Mouse (Mus musculus) intestine, embryonic 15.5 days (tissue): ENCODE results near the gene Emc3. TPM values are rescaled to one million over a fixed set of nuclear protein-coding genes. Genes with fewer than 3 reads are reported as not detected.

Experiments used
- ATAC-seq: fragments of 200-750 bp; cut with Nextera tagmentation; 2 replicates; pipeline ENCODE4 v1.8.0; 2017; ENCODE audit warnings: moderate TSS enrichment, moderate library complexity
- H3K27ac ChIP-seq: fragments of 300-500 bp; sonication (generic); 2 replicates; pipeline ENCODE4 v1.5.1; 2015; ENCODE audit warnings: mild to moderate bottlenecking, inconsistent platforms
- H3K27me3 ChIP-seq: fragments of 300-500 bp; sonication (generic); replicated peaks from 2 replicates; pipeline ENCODE4 v1.6.1; 2015; ENCODE audit warnings: inconsistent platforms
- H3K36me3 ChIP-seq: fragments of 300-500 bp; sonication (generic); 2 replicates; pipeline ENCODE4 v1.6.1; 2015; ENCODE audit warnings: inconsistent platforms
- H3K4me1 ChIP-seq: fragments of 300-500 bp; sonication (generic); replicated peaks from 2 replicates; pipeline ENCODE4 v1.6.1; 2015; ENCODE audit warnings: inconsistent platforms
- H3K4me2 ChIP-seq: fragments of 300-500 bp; sonication (generic); replicated peaks from 2 replicates; pipeline ENCODE4 v1.6.1; 2015; ENCODE audit warnings: mild to moderate bottlenecking, inconsistent platforms
- H3K4me3 ChIP-seq: fragments of 300-500 bp; sonication (generic); replicated peaks from 2 replicates; pipeline ENCODE4 v1.5.1; 2015; ENCODE audit warnings: inconsistent platforms
- H3K9ac ChIP-seq: fragments of 300-500 bp; sonication (generic); 2 replicates; pipeline ENCODE4 v1.6.1; 2015; ENCODE audit warnings: inconsistent platforms
- H3K9me3 ChIP-seq: fragments of 300-500 bp; sonication (generic); 2 replicates; pipeline ENCODE4 v1.6.1; 2016; ENCODE audit warnings: inconsistent platforms
- WGBS: fragments of 180-500 bp; shearing (Covaris S2); methylation state at CpG from one replicate; pipeline ENCODE4 v1.1.7; 2015; 5-methylcytosine and 5-hydroxymethylcytosine counted together
- polyA plus RNA-seq: library from polyadenylated mRNA; unstranded; fragments of >200 nt; fragmentation: Nextera tagmentation; extraction: Ambion mirVana; gene quantifications from 2 replicates; pipeline ENCODE4 v1.2.1, GENCODE M21; 2015

The Emc3 gene
- polyA plus RNA-seq, 1 experiment from 2014 or later = 88.3 TPM

- no peak for ATAC-seq
- 76% methylated on average over 24 of the region's 24 CpGs for WGBS
- peaks cover 13% of the 10 kb centered on the region for H3K4me1 ChIP-seq
- H3K9ac ChIP-seq = no peak overlapping the region
- H3K27ac ChIP-seq = no peak overlapping the region
- no peaks in the 10 kb centered on the region for H3K9me3 ChIP-seq
- no peak overlapping the region for H3K4me3 ChIP-seq
- peaks cover 22% of the 10 kb centered on the region for H3K27me3 ChIP-seq
- H3K36me3 ChIP-seq = peaks cover 10% of the 10 kb centered on the region; the same call in 1 of the 2 replicates
- no peak overlapping the region for H3K4me2 ChIP-seq
These were observed 39.2 kb downstream of the Emc3 start for GRCm38 (mm10) chr6:113492101-113492864.

DNA sequence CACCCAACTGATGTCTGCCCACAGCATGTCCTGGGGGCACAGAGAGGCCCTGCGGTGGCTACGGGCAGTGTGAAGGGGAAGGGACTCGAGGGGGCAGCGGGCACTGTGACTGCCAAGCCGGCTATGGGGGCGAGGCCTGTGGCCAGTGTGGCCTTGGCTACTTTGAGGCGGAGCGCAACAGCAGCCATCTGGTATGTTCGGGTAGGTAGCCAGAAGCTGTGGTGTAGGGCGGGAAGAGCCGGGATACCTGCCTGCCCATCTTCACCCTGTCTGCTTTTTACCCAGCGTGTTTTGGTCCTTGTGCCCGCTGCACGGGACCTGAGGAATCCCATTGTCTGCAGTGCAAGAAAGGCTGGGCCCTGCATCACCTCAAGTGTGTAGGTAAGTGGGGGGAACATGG is 42.0 kb downstream of the Emc3 start:
- H3K27ac ChIP-seq = no peak overlapping the region

DNA sequence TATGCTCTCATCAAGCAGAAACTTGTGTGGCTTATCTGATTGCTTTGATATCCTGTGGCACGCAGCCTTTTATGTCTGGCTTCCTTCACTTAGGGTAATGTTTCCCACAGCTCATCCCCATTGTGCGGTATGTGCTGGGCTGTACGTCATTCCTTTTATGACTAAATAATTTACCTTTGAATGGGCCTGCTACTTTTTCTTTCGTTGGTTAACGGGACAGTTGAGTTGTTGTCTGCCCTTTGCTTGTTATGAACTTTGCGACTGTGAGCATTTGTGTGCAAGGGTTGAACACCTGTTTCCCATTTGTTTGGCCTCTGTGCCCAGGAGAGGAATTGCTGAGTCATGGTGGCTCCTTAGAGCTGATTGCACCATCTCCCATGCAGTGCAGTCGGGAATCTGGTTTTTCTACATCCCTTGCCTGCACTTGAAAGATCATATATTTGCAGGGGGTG is 44.3 kb downstream of the Emc3 start:
- Histone ChIP-seq H3K27ac (no peak overlapping the region), H3K9ac (no peak overlapping the region), H3K27me3 (peaks cover 6% of the 10 kb centered on the region; the same call in 1 of the 2 replicates), H3K9me3 (no peaks in the 10 kb centered on the region), H3K4me2 (no peak overlapping the region), H3K36me3 (peaks cover 10% of the 10 kb centered on the region; the same call in 1 of the 2 replicates), H3K4me3 (no peak overlapping the region), H3K4me1 (peaks cover 22% of the 10 kb centered on the region)
- 46% methylated on average over 7 of the region's 7 CpGs for WGBS
- ATAC-seq = 0 out of 2 replicates have a peak, but pooled peaks have one; percentile 15

More for the DNA sequence above, 42.0 kb downstream of the Emc3 start:
- H3K9ac ChIP-seq = no peak overlapping the region
- peaks cover 10% of the 10 kb centered on the region; the same call in 1 of the 2 replicates for H3K36me3 ChIP-seq
- no peak overlapping the region for H3K4me2 ChIP-seq
- 95% methylated on average over 14 of the region's 14 CpGs for WGBS
- H3K4me3 ChIP-seq = no peak overlapping the region
- no peak for ATAC-seq
- no peaks in the 10 kb centered on the region for H3K9me3 ChIP-seq
- H3K4me1 ChIP-seq = peaks cover 7% of the 10 kb centered on the region; the same call in 1 of the 2 replicates
- no peaks in the 10 kb centered on the region for H3K27me3 ChIP-seq

GRCm38 (mm10) chr6:113483729-113484128 is 47.7 kb downstream of the Emc3 start:
- no peaks in the 10 kb centered on the region for H3K9me3 ChIP-seq
- peak overlapping the region; percentile 87 for H3K4me2 ChIP-seq
- H3K27ac ChIP-seq = peak overlapping the region; percentile 52
- H3K9ac ChIP-seq = peak overlapping the region; percentile 55
- H3K4me1 ChIP-seq = peaks cover 23% of the 10 kb centered on the region
- peak overlapping the region; percentile 58 for H3K4me3 ChIP-seq
- H3K36me3 ChIP-seq = no peaks in the 10 kb centered on the region
- H3K27me3 ChIP-seq = peaks cover 24% of the 10 kb centered on the region
- 7% methylated on average over 10 of the region's 10 CpGs for WGBS
- ATAC-seq = peak; percentile 24

GRCm38 (mm10) chr6:113483100-113483615 is 48.3 kb downstream of the Emc3 start, which contains the start of gene Creld1:
Gene Creld1, plus strand, starts transcription at chr6:113483297.
- ATAC-seq = peak; percentile 97
- under 1% methylated on average over 26 of the region's 26 CpGs for WGBS

GRCm38 (mm10) chr6:113482477-113483099 is 48.9 kb downstream of the Emc3 start:
- ATAC-seq = peak; percentile 61
- H3K9ac ChIP-seq = peak overlapping the region; percentile 62
- no peaks in the 10 kb centered on the region for H3K36me3 ChIP-seq
- H3K27ac ChIP-seq = peak overlapping the region; percentile 90
- peaks cover 18% of the 10 kb centered on the region for H3K4me1 ChIP-seq
- H3K9me3 ChIP-seq = no peaks in the 10 kb centered on the region
- H3K27me3 ChIP-seq = peaks cover 24% of the 10 kb centered on the region
- H3K4me3 ChIP-seq = peak overlapping the region; percentile 58
- 2% methylated on average over 65 of the region's 65 CpGs for WGBS
- H3K4me2 ChIP-seq = peak overlapping the region; percentile 87

More at GRCm38 (mm10) chr6:113483100-113483615, 48.3 kb downstream of the Emc3 start, which contains the start of gene Creld1:
- Histone ChIP-seq H3K27me3 (peaks cover 24% of the 10 kb centered on the region), H3K36me3 (no peaks in the 10 kb centered on the region), H3K9me3 (no peaks in the 10 kb centered on the region), H3K27ac (peak within 1 kb of the TSS; percentile 90), H3K9ac (peak within 1 kb of the TSS; percentile 62), H3K4me1 (peaks cover 23% of the 10 kb centered on the region), H3K4me3 (peak within 1 kb of the TSS; percentile 58), H3K4me2 (peak within 1 kb of the TSS; percentile 87)

- Histone ChIP-seq H3K27ac (no peak overlapping the region), H3K27me3 (peaks cover 24% of the 10 kb centered on the region), H3K4me1 (peaks cover 15% of the 10 kb centered on the region), H3K4me3 (no peak overlapping the region), H3K4me2 (no peak overlapping the region), H3K36me3 (no peaks in the 10 kb centered on the region), H3K9me3 (no peaks in the 10 kb centered on the region), H3K9ac (no peak overlapping the region)
- 63% methylated on average over 18 of the region's 18 CpGs for WGBS
- ATAC-seq = no peak
These were observed 50.7 kb downstream of the Emc3 start for GRCm38 (mm10) chr6:113480555-113481373.

GRCm38 (mm10) chr6:113478906-113479305 is 52.5 kb downstream of the Emc3 start:
- no peak overlapping the region for H3K9ac ChIP-seq
- 78% methylated on average over 10 of the region's 10 CpGs for WGBS

DNA sequence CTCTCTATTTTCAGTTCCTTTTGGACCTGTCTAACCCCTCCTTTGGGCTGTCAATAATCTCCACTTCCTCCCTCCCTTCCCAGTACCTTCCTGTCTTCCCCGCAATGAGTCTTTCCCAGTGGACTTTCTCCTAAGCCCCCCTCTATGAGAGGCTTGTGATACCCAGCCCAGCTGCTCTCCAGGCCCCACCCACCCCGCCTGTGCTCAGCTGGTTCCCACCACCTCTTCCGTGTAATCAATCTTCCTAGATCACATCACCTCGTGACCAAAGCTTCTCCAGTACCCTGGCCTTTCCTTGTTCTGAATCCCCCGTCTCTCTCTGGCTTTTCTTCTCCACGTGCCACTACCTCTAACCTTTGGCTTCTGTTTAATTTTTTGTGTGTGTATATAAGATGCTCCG is 54.1 kb downstream of the Emc3 start:
- Histone ChIP-seq H3K4me2 (no peak overlapping the region), H3K9ac (no peak overlapping the region), H3K27me3 (peaks cover 20% of the 10 kb centered on the region), H3K4me3 (no peak overlapping the region), H3K4me1 (peaks cover 4% of the 10 kb centered on the region), H3K36me3 (no peaks in the 10 kb centered on the region), H3K9me3 (no peaks in the 10 kb centered on the region), H3K27ac (no peak overlapping the region)
- 23% methylated on average over 7 of the region's 7 CpGs for WGBS
- ATAC-seq = 0 out of 2 replicates have a peak, but pooled peaks have one; percentile 7

More at GRCm38 (mm10) chr6:113478906-113479305, 52.5 kb downstream of the Emc3 start:
- Histone ChIP-seq H3K27me3 (peaks cover 24% of the 10 kb centered on the region), H3K27ac (no peak overlapping the region), H3K9me3 (no peaks in the 10 kb centered on the region), H3K4me1 (peaks cover 13% of the 10 kb centered on the region), H3K36me3 (no peaks in the 10 kb centered on the region), H3K4me3 (no peak overlapping the region), H3K4me2 (no peak overlapping the region)
- ATAC-seq = no peak

- H3K4me2 ChIP-seq = no peak overlapping the region
- no peak overlapping the region for H3K4me3 ChIP-seq
- no peaks in the 10 kb centered on the region for H3K36me3 ChIP-seq
- no peak overlapping the region for H3K27ac ChIP-seq
- no peaks in the 10 kb centered on the region for H3K27me3 ChIP-seq
- whole genome bisulfite sequencing = 86% methylated on average over 6 of the region's 6 CpGs
- H3K9ac ChIP-seq = no peak overlapping the region
- ATAC-seq = no peak
- peaks cover 23% of the 10 kb centered on the region for H3K4me1 ChIP-seq
- no peaks in the 10 kb centered on the region for H3K9me3 ChIP-seq
These were observed 57.7 kb downstream of the Emc3 start for GRCm38 (mm10) chr6:113473715-113474114.

DNA sequence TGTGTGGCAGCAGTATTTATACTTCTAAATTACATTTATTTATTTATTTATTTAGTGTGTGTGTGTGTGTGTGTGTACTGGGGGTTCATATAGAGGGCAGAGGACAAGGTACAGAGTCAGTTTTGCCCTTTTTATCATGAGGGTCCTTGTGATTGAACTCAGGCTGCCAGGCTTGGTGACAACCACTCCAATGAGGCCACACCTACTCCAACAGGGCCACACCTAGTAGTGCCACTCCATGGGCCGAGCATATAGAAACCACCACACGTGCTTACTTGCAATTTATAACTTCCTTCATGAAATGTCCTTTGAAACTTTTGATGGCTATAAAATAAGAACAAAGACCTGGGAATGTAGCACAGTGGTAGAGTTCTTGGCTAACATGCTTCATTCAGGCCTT is 58.2 kb downstream of the Emc3 start:
- Histone ChIP-seq H3K27me3 (no peaks in the 10 kb centered on the region), H3K4me3 (no peak overlapping the region), H3K27ac (no peak overlapping the region), H3K9me3 (no peaks in the 10 kb centered on the region), H3K9ac (no peak overlapping the region), H3K36me3 (no peaks in the 10 kb centered on the region), H3K4me1 (peaks cover 23% of the 10 kb centered on the region), H3K4me2 (no peak overlapping the region)
- 48% methylated on average over 2 of the region's 2 CpGs for WGBS
- ATAC-seq = peak; percentile 46
